Mouse (Mus musculus): ENCODE data around the gene Gxylt2.

DNA sequence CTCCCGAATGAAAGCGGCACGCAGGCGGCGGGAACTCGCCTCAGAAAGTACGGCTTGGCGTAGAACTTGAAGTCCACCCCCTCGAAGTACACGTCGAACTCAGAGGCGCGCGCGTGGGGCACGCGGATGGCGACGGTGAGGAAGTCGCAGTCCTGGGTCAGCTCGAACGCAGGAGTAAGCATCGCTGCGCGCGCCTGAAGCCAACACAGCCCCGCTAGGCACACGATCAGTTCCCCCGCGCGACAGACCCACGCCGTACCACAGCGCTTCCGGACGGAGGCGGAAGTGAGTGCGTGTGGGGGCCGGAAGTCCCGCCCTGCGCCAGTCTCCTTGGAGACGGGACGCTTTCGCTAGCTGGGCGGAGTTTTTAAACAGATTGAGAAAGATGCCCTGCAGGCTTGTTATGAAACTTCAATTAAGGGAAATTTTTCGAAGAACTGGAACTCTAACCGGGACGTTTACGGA lies 33.6 kb upstream of the Gxylt2 start, which contains the start of gene Shq1:
- TF ChIP-seq SMC3 (IDR thresholded peaks at IDR 0.05; ENCODE audit: low read depth, low read length), result no peak
- TF ChIP-seq MAX (IDR thresholded peaks at IDR 0.05; ENCODE audit: low read length), result 0 out of 2 replicates have a peak, but pooled peaks have one; percentile 52
- no peak for TF ChIP-seq BHLHE40 (IDR thresholded peaks at IDR 0.05; ENCODE audit: low read depth, low read length)
- no peak for TF ChIP-seq RCOR1 (conservative IDR thresholded peaks at IDR 0.05; ENCODE audit: low read depth, low read length)
- TF ChIP-seq MAFK (IDR thresholded peaks at IDR 0.05; ENCODE audit: insufficient replicate concordance, low read length), result no peak
- TF ChIP-seq CHD1 (IDR thresholded peaks at IDR 0.05; ENCODE audit: low read depth, low read length), result no peak
- TF ChIP-seq TCF12 (IDR thresholded peaks at IDR 0.05; ENCODE audit: low read depth, low read length), result no peak; the same call in 1 of the 2 replicates
- TF ChIP-seq ELF1 (IDR thresholded peaks at IDR 0.05; ENCODE audit: low read depth, low read length), result peak; percentile 95
- TF ChIP-seq CTCF (conservative IDR thresholded peaks at IDR 0.05 in 1 of 2, IDR thresholded peaks at IDR 0.05 in 1 of 2; ENCODE audit: low read depth in 2 of 2, low read length in 2 of 2), result no peak
- peak; percentile 80 for TF ChIP-seq POLR2A (IDR thresholded peaks at IDR 0.05; ENCODE audit: low read depth, low read length)
- TF ChIP-seq TBP (conservative IDR thresholded peaks at IDR 0.05; ENCODE audit: low read depth, low read length), result no peak
- no peak for TF ChIP-seq USF2 (conservative IDR thresholded peaks at IDR 0.05; ENCODE audit: low read depth, low read length)

Data from CH12.LX (cell line).